Mouse (Mus musculus) layer of hippocampus, postnatal 10 days (tissue): ENCODE results near the gene Pdhx. TPM values are rescaled to one million over a fixed set of nuclear protein-coding genes. Genes with fewer than 3 reads are reported as not detected.
A peak's percentile ranks its signal among the peaks of the same experiment; 100 is the strongest.

ENCODE experiments used
- DNase-seq, 2 experiments: peaks; one replicate each; pipeline ENCODE4 v3.0.0; 2021; ENCODE audit warnings: low spot score in 2 of 2
- total RNA-seq, 2 experiments: library from RNA; stranded (reverse); gene quantifications; 2 replicates each; pipeline ENCODE4 v1.2.3; 2021

Gene Pdhx
- total RNA-seq, 2 experiments from 2014 or later: 65.8 to 73.4 TPM

- DNase-seq: no peak
Observed at GRCm38 (mm10) chr2:103066683-103067551, 6.4 kb downstream of the Pdhx start.

DNA sequence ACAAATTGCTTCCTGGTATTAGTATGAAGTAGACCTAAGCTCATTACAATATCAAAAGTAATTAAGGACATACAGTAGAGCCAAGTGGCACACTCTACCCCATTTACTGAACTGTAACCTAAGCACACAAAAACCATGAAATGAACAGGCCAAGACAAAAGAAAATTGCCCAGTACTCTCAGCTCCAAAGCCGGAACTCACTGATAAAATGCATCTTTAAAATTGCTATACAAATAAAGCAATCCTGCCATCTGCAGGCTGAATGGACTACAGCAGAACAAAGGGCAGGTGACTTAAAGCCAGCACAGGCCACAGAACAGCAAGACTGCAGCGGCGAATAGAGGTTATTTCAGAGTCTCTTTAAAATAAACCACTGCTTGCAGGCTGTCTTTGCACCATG, 10.4 kb downstream of the Pdhx start:
- DNase-seq: peak; percentile 31 to 39

- no peak for DNase-seq
Observed at GRCm38 (mm10) chr2:103058266-103058665, 15.0 kb downstream of the Pdhx start.

DNA sequence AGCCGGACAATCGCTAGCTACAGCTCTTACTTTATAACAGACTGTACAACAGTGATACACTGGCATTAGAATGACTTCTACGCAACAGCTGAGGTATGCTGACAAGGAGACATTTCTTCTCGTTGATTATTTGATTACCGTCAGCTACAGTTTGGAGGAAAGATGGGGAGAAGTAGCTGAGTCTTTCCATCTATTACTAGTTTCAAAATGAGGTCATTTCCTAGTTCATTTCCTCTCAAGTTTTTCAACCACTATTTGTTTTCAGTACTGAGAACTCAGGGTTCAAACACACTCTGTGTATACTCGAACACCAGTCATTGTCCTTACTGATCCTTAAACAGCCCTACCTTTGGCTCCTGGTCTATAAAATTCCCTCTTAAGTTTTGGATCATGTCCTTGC, 17.5 kb downstream of the Pdhx start:
- DNase-seq: no peak

- DNase-seq: no peak
Observed at GRCm38 (mm10) chr2:103051937-103052893, 21.1 kb downstream of the Pdhx start.

DNA sequence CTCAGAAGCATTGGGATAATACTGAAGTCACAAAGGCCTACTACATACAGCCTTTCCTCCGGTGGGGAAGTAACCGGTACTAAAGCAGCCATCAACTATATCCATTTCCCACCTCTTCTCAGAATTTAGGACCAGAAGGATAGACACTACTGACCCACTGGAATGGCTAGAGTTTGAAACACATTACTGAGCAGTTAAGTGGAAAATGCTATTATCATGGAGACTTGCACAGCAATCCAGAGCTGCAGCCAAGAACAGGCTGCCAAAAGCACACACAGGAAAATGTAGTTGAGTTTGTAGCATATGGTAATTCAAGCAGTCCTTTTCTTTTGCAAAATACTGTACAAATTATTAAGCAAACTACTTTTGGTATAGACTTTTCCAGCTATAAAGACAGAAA, 28.0 kb downstream of the Pdhx start:
- no peak for DNase-seq

GRCm38 (mm10) chr2:103040896-103041295, 32.4 kb downstream of the Pdhx start:
- no peak for DNase-seq

DNA sequence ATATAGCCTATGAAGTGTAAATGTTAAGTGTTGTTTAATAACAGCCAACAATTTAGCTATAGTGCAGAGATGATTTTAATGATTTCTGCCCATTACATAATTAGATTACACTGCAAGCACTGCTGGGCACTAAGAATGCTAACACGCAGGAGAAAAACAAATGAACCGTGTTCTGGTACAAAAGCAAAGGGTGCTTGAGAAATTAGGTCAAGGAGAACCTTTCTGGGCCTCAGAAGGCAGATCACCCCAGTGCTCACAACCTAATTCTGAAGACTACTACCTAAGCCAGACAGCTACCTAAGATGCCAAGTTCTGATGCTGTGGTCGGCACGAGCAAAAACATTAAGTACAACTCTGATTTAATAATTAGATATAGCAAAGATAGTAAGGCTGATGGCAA, 35.5 kb downstream of the Pdhx start:
- no peak for DNase-seq

GRCm38 (mm10) chr2:103022728-103023127, 50.6 kb downstream of the Pdhx start:
- DNase-seq: no peak

GRCm38 (mm10) chr2:103020191-103020987, 52.9 kb downstream of the Pdhx start:
- no peak for DNase-seq

- DNase-seq: no peak
Observed at GRCm38 (mm10) chr2:103018817-103019494, 54.4 kb downstream of the Pdhx start.

GRCm38 (mm10) chr2:103017391-103017824, 55.9 kb downstream of the Pdhx start:
- DNase-seq: no peak

DNA sequence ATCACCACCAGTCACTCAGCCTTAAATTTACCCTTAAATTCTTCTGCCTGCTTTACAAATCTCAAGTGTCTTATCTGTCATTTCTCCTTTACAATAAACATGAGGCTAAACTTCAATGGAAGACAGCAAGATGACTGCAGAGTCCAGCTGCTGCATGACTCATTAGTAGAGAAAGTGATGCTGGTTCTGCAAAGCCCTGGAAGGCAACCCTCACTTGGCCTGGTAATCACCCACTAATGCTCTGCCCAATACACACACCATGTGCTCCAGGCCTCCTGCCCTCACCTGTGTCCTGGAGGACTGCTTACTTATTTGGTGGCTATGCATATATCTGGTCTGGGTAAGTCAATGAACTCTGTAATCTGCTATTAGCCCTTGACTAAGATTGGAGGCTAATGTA, 57.2 kb downstream of the Pdhx start:
- DNase-seq: no peak

DNA sequence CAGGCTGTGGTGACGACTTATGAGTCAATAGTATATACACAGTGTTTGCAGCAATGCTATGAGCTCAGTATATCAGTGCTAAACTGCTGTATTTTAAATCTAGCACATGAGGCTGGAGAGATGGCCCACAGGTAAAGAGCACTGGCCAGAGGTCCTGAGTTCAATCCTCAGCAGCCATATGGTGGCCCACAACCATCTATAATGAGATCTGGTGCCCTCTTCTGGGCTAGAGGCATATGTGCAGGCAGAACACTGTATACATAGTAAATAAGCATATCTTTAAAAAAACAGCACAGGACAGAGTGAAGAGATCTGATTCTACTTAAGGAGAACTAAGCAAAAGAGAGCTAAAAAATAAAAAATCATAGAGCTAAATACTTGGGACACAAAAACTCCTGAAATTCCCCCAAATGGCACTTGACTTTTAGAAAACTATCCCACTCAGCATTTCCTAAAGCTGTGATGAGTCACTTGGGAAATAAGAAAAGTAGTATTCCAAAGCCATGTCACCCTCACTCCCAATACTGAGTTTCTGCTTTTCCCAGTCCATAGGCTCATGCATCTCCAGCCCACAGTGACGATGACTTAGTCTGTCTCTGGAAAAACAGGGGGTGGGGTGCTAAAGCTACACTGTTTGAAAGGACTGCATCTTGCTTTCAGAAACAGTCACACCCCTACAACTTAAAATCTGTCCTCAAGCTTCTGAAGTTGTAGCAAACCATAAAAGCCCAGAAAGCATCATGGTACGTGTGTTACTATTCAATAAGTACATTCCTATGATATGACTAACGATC, 60.3 kb downstream of the Pdhx start:
- DNase-seq: no peak

GRCm38 (mm10) chr2:103008221-103008620, 65.1 kb downstream of the Pdhx start:
- no peak for DNase-seq

DNA sequence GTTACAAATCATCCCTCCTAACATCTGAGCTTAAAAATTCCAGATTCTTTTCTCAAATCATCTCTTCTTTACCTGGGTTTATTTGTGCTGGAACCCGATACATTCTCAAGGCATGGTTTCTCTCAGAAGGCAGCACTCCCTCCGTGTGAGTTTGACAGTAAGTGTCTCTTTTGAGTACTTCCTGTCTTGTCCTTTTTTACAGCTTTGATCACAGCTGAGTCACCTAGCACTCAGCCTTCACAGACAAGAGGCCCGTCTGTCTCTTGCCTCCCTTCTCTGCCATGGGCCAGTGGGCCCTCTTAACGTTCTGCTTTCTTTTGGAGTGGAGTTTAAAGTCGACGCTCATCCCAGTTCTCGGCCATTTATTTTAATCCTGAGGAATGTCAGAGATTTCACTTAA, 68.7 kb downstream of the Pdhx start:
- DNase-seq: no peak

GRCm38 (mm10) chr2:102999153-102999575, 74.1 kb downstream of the Pdhx start:
- DNase-seq: no peak

- no peak for DNase-seq
Observed at GRCm38 (mm10) chr2:102998356-102998755, 75.0 kb downstream of the Pdhx start.

DNA sequence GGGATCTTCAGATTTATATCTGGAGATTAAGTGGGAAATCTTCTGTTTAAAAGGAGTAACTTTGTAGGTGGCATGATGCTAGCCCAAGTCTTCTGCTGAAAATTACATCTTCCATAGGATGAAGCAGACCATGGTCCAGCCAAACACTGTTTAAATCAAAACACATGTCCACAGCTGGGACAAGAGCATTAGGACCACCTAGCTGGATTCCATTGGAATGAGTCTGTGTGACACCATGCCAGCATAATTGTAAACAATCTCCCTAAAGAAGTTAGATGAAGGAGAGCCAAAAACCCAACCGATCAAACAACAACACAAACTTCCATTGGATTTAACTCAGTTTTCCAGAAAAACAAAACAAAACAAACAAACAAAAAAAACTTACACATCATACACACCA, 75.4 kb downstream of the Pdhx start:
- no peak for DNase-seq
